Mouse (Mus musculus) gastrocnemius, postnatal 14 days (tissue): ENCODE results near the gene Prpf19. TPM values are rescaled to one million over a fixed set of nuclear protein-coding genes. Genes with fewer than 3 reads are reported as not detected.

Experiments
- DNase-seq: peaks from one replicate; pipeline ENCODE4 v3.0.0; 2021; ENCODE audit warnings: mixed read lengths
- intact Hi-C: fragments of 180-260 bp; cut with DNase I; formaldehyde crosslinking; loops from one replicate; pipeline ENCODE4 v1.15.1; 2025; ENCODE audit warnings: low total_unique reads
- total RNA-seq, 2 experiments: library from RNA; stranded (reverse); gene quantifications; 2 replicates each; pipeline ENCODE4 v1.2.3; 2021

The Prpf19 gene
- total RNA-seq, 2 experiments from 2014 or later, result 192 to 194 TPM

- intact Hi-C loops, result no loop called here
- no peak for DNase-seq
Observed at GRCm38 (mm10) chr19:10926666-10927065, 31.6 kb downstream of the Prpf19 start.

- no peak for DNase-seq
- intact Hi-C loops, result no loop called here
Observed at GRCm38 (mm10) chr19:10930641-10931040, 35.6 kb downstream of the Prpf19 start.

- intact Hi-C loops, result no loop called here
- DNase-seq, result no peak
Observed at GRCm38 (mm10) chr19:10935029-10935428, 40.0 kb downstream of the Prpf19 start.

GRCm38 (mm10) chr19:10936077-10936476 lies 41.0 kb downstream of the Prpf19 start:
- intact Hi-C loops, result no loop called here
- no peak for DNase-seq

GRCm38 (mm10) chr19:10937110-10937563 lies 42.1 kb downstream of the Prpf19 start, which contains the start of gene Ptgdr2:
Ptgdr2 (plus strand) TSS chr19:10937160.
- DNase-seq, result no peak
- intact Hi-C loops, result no loop called here

- DNase-seq, result no peak
- intact Hi-C loops, result no loop called here
Observed at GRCm38 (mm10) chr19:10938771-10939170, 43.7 kb downstream of the Prpf19 start.

GRCm38 (mm10) chr19:10940097-10940800 lies 45.2 kb downstream of the Prpf19 start:
- intact Hi-C loops, result no loop called here
- DNase-seq, result peak; percentile 58

- intact Hi-C loops, result no loop called here
- DNase-seq, result no peak
Observed at GRCm38 (mm10) chr19:10940801-10941457, 45.9 kb downstream of the Prpf19 start.

- DNase-seq, result no peak
- intact Hi-C loops, result no loop called here
Observed at GRCm38 (mm10) chr19:10943955-10944354, 48.9 kb downstream of the Prpf19 start.

GRCm38 (mm10) chr19:10946506-10946905 lies 51.5 kb downstream of the Prpf19 start:
- DNase-seq, result no peak
- intact Hi-C loops, result no loop called here

GRCm38 (mm10) chr19:10947219-10947618 lies 52.2 kb downstream of the Prpf19 start:
- intact Hi-C loops, result no loop called here
- no peak for DNase-seq

GRCm38 (mm10) chr19:10948416-10948815 lies 53.4 kb downstream of the Prpf19 start:
- intact Hi-C loops, result no loop called here
- DNase-seq, result no peak

- intact Hi-C loops, result no loop called here
- DNase-seq, result peak; percentile 98
Observed at GRCm38 (mm10) chr19:10949112-10949511, 54.1 kb downstream of the Prpf19 start, which contains the start of gene Ccdc86. Ccdc86 (minus strand) TSS chr19:10949266.

GRCm38 (mm10) chr19:10949558-10949957 lies 54.5 kb downstream of the Prpf19 start:
- DNase-seq, result no peak
- intact Hi-C loops, result no loop called here

- intact Hi-C loops, result no loop called here
- DNase-seq, result peak; percentile 72
Observed at GRCm38 (mm10) chr19:10952021-10952939, 57.2 kb downstream of the Prpf19 start.

Other genes starting within 250 kb of the Prpf19 start
- gene Pga5, start 217.2 kb upstream of the Prpf19 start, total RNA-seq, result not detected
- gene Vps37c, start 206.5 kb upstream of the Prpf19 start, total RNA-seq, result 10 to 100 TPM; 15.2 to 22.0 TPM
- not detected for gene Cd5, start 156.2 kb upstream of the Prpf19 start, total RNA-seq
- gene Cd6, start 65.2 kb upstream of the Prpf19 start, total RNA-seq, result not detected
- gene Slc15a3, start 55.5 kb upstream of the Prpf19 start, total RNA-seq, result under 1 TPM; 0.22 to 0.35 TPM
- 10 to 100 TPM; 12.9 to 17.3 TPM for gene Tmem132a, start 25.3 kb upstream of the Prpf19 start, total RNA-seq
- 100 to 1,000 TPM; 193 to 196 TPM for gene Tmem109, start 13.2 kb upstream of the Prpf19 start, total RNA-seq
- under 1 TPM in 1 of 2 experiments, not detected in 1; 0.51 TPM for gene Zp1, start 25.4 kb downstream of the Prpf19 start, total RNA-seq
- under 1 TPM in 1 of 2 experiments, not detected in 1; 0.08 TPM for gene Ptgdr2, start 41.9 kb downstream of the Prpf19 start, total RNA-seq
- gene Ccdc86, start 54.0 kb downstream of the Prpf19 start, total RNA-seq, result 10 to 100 TPM; 17.7 to 25.7 TPM
- not detected for gene Ms4a10, start 79.4 kb downstream of the Prpf19 start, total RNA-seq
- gene Ms4a15, start 98.0 kb downstream of the Prpf19 start, total RNA-seq, result not detected
- gene Ms4a18, start 122.8 kb downstream of the Prpf19 start, total RNA-seq, result not detected
- under 1 TPM; 0.71 to 0.78 TPM for gene Ms4a8a, start 185.9 kb downstream of the Prpf19 start, total RNA-seq
- under 1 TPM in 1 of 2 experiments, not detected in 1; 0.23 TPM for gene 1700017D01Rik, start 235.6 kb downstream of the Prpf19 start, total RNA-seq